Mouse (Mus musculus) brain, embryonic 18.5 days (tissue): ENCODE measurements around the gene Pon1.
"Not testable (repeated sequence)": the region's sequence is repeated elsewhere in the genome, so short reads cannot be mapped to it uniquely, and the experiment has no call there.

Experiments used
- DNase-seq: peaks from one replicate; pipeline ENCODE4 v3.0.0-alpha.2; 2012; ENCODE audit warnings: low read depth, low spot score

The Pon1 gene

GRCm38 (mm10) chr6:5193693-5194092, at the start of gene Pon1:
Gene Pon1, minus strand, starts transcription at chr6:5193946.
- DNase-seq = no peak

GRCm38 (mm10) chr6:5238799-5239198, 45.1 kb upstream of the Pon1 start:
- no peak for DNase-seq

- no peak for DNase-seq
These were observed 43.8 kb upstream of the Pon1 start for GRCm38 (mm10) chr6:5237510-5237909.

GRCm38 (mm10) chr6:5236843-5237371, 43.2 kb upstream of the Pon1 start:
- DNase-seq = no peak

GRCm38 (mm10) chr6:5234563-5234962, 40.8 kb upstream of the Pon1 start:
- DNase-seq = no peak

- DNase-seq = no peak
These were observed 40.1 kb upstream of the Pon1 start for GRCm38 (mm10) chr6:5233812-5234211.

GRCm38 (mm10) chr6:5232022-5232421, 38.3 kb upstream of the Pon1 start:
- DNase-seq = no peak

GRCm38 (mm10) chr6:5230261-5230660, 36.5 kb upstream of the Pon1 start:
- DNase-seq = no peak

GRCm38 (mm10) chr6:5223551-5223950, 29.8 kb upstream of the Pon1 start:
- not testable (repeated sequence) for DNase-seq

GRCm38 (mm10) chr6:5222080-5222479, 28.3 kb upstream of the Pon1 start:
- DNase-seq = no peak

- no peak for DNase-seq
These were observed 24.4 kb upstream of the Pon1 start for GRCm38 (mm10) chr6:5218190-5218589.

GRCm38 (mm10) chr6:5207817-5208216, 14.1 kb upstream of the Pon1 start:
- no peak for DNase-seq

- DNase-seq = no peak
These were observed 6.2 kb upstream of the Pon1 start for GRCm38 (mm10) chr6:5199916-5200315.

GRCm38 (mm10) chr6:5199376-5199905, 5.7 kb upstream of the Pon1 start:
- no peak for DNase-seq

GRCm38 (mm10) chr6:5198590-5198989, 4.8 kb upstream of the Pon1 start:
- DNase-seq = no peak

GRCm38 (mm10) chr6:5190761-5191160, 3.0 kb downstream of the Pon1 start:
- no peak for DNase-seq

GRCm38 (mm10) chr6:5189507-5189906, 4.2 kb downstream of the Pon1 start:
- no peak for DNase-seq

- no peak for DNase-seq
These were observed 4.8 kb downstream of the Pon1 start for GRCm38 (mm10) chr6:5188938-5189337.

GRCm38 (mm10) chr6:5188036-5188435, 5.7 kb downstream of the Pon1 start:
- no peak for DNase-seq

- DNase-seq = no peak
These were observed 6.2 kb downstream of the Pon1 start for GRCm38 (mm10) chr6:5187586-5187985.

- no peak for DNase-seq
These were observed 7.4 kb downstream of the Pon1 start for GRCm38 (mm10) chr6:5186229-5186950.

GRCm38 (mm10) chr6:5180645-5181044, 13.1 kb downstream of the Pon1 start:
- DNase-seq = no peak

GRCm38 (mm10) chr6:5179189-5179588, 14.6 kb downstream of the Pon1 start:
- no peak for DNase-seq
